Mouse (Mus musculus): ENCODE data around the gene Pfdn6. TPM values are rescaled to one million over a fixed set of nuclear protein-coding genes. Genes with fewer than 3 reads are reported as not detected.
"Not testable (repeated sequence)": the region's sequence is repeated elsewhere in the genome, so short reads cannot be mapped to it uniquely, and the experiment has no call there.

Pfdn6 gene
- polyA plus RNA-seq, 1 experiment from 2014 or later = 171 TPM

GRCm38 (mm10) chr17:33908331-33909076 lies 31.6 kb downstream of the Pfdn6 start:
- Histone ChIP-seq H3K36me3 (peaks cover 29% of the 10 kb centered on the region), H3K27ac (peak overlapping the region; percentile 90), H3K9ac (peak overlapping the region; percentile 82), H3K4me1 (peaks cover 23% of the 10 kb centered on the region), H3K27me3 (no peaks in the 10 kb centered on the region), H3K9me3 (no peaks in the 10 kb centered on the region), H3K4me3 (peak overlapping the region; percentile 89), H3K4me2 (replicated peaks) (peak overlapping the region; percentile 99)
- ATAC-seq (ENCODE audit: low FRiP score, low read depth) = peak; percentile 38
- WGBS = under 1% methylated on average over 44 of the region's 44 CpGs

- H3K9me3 ChIP-seq; H3K4me3 ChIP-seq; H3K4me1 ChIP-seq; H3K4me2 ChIP-seq (replicated peaks); ATAC-seq (ENCODE audit: low FRiP score, low read depth); H3K36me3 ChIP-seq; H3K27me3 ChIP-seq; H3K27ac ChIP-seq; H3K9ac ChIP-seq: not testable (repeated sequence)
- 30% methylated on average over 3 of the region's 4 CpGs for WGBS
These were observed 35.3 kb downstream of the Pfdn6 start, which contains the start of gene Platr17 for GRCm38 (mm10) chr17:33904835-33905234. Gene Platr17 (plus strand): TSS chr17:33905135.

GRCm38 (mm10) chr17:33903911-33904651 lies 36.1 kb downstream of the Pfdn6 start:
- not testable (repeated sequence) for H3K4me1 ChIP-seq; H3K4me3 ChIP-seq; H3K27me3 ChIP-seq; H3K27ac ChIP-seq; ATAC-seq (ENCODE audit: low FRiP score, low read depth); H3K9ac ChIP-seq; H3K9me3 ChIP-seq; H3K4me2 ChIP-seq (replicated peaks); H3K36me3 ChIP-seq
- WGBS = 71% methylated on average over 6 of the region's 6 CpGs

- no peaks in the 10 kb centered on the region for H3K4me1 ChIP-seq
- no peaks in the 10 kb centered on the region for H3K9me3 ChIP-seq
- WGBS = 79% methylated on average over 7 of the region's 7 CpGs
- no peak overlapping the region for H3K27ac ChIP-seq
- H3K4me2 ChIP-seq (replicated peaks) = no peak overlapping the region
- no peak for ATAC-seq (ENCODE audit: low FRiP score, low read depth)
- H3K4me3 ChIP-seq = no peak overlapping the region
- H3K9ac ChIP-seq = no peak overlapping the region
- H3K27me3 ChIP-seq = no peaks in the 10 kb centered on the region
- H3K36me3 ChIP-seq = no peaks in the 10 kb centered on the region
These were observed 37.7 kb downstream of the Pfdn6 start for GRCm38 (mm10) chr17:33902491-33902890.

GRCm38 (mm10) chr17:33902079-33902478 lies 38.1 kb downstream of the Pfdn6 start:
- Histone ChIP-seq H3K4me3 (no peak overlapping the region), H3K4me1 (no peaks in the 10 kb centered on the region), H3K27me3 (no peaks in the 10 kb centered on the region), H3K27ac (no peak overlapping the region), H3K9ac (no peak overlapping the region), H3K9me3 (no peaks in the 10 kb centered on the region), H3K4me2 (replicated peaks) (no peak overlapping the region), H3K36me3 (no peaks in the 10 kb centered on the region)
- WGBS = 27% methylated on average over 4 of the region's 4 CpGs
- no peak for ATAC-seq (ENCODE audit: low FRiP score, low read depth)

- no peak overlapping the region for H3K9ac ChIP-seq
- H3K9me3 ChIP-seq = no peaks in the 10 kb centered on the region
- H3K4me2 ChIP-seq (replicated peaks) = no peak overlapping the region
- no peaks in the 10 kb centered on the region for H3K36me3 ChIP-seq
- 66% methylated on average over 4 of the region's 4 CpGs for WGBS
- no peaks in the 10 kb centered on the region for H3K27me3 ChIP-seq
- no peak for ATAC-seq (ENCODE audit: low FRiP score, low read depth)
- no peak overlapping the region for H3K4me3 ChIP-seq
- no peak overlapping the region for H3K27ac ChIP-seq
- no peaks in the 10 kb centered on the region for H3K4me1 ChIP-seq
These were observed 38.5 kb downstream of the Pfdn6 start for GRCm38 (mm10) chr17:33901653-33902052.

GRCm38 (mm10) chr17:33900989-33901314 lies 39.2 kb downstream of the Pfdn6 start:
- Histone ChIP-seq H3K27ac (no peak overlapping the region), H3K4me3 (no peak overlapping the region), H3K36me3 (no peaks in the 10 kb centered on the region), H3K4me1 (no peaks in the 10 kb centered on the region), H3K9ac (no peak overlapping the region), H3K9me3 (no peaks in the 10 kb centered on the region), H3K4me2 (replicated peaks) (no peak overlapping the region), H3K27me3 (no peaks in the 10 kb centered on the region)
- WGBS = 82% methylated on average over 4 of the region's 4 CpGs
- no peak for ATAC-seq (ENCODE audit: low FRiP score, low read depth)

GRCm38 (mm10) chr17:33900281-33900988 lies 39.7 kb downstream of the Pfdn6 start:
- H3K9ac ChIP-seq = no peak overlapping the region
- no peak overlapping the region for H3K27ac ChIP-seq
- H3K27me3 ChIP-seq = no peaks in the 10 kb centered on the region
- H3K9me3 ChIP-seq = no peaks in the 10 kb centered on the region
- no peak for ATAC-seq (ENCODE audit: low FRiP score, low read depth)
- no peak overlapping the region for H3K4me2 ChIP-seq (replicated peaks)
- WGBS = 65% methylated on average over 7 of the region's 7 CpGs
- no peaks in the 10 kb centered on the region for H3K4me1 ChIP-seq
- H3K36me3 ChIP-seq = no peaks in the 10 kb centered on the region
- H3K4me3 ChIP-seq = no peak overlapping the region

GRCm38 (mm10) chr17:33899642-33900041 lies 40.5 kb downstream of the Pfdn6 start:
- no peaks in the 10 kb centered on the region for H3K27me3 ChIP-seq
- no peak for ATAC-seq (ENCODE audit: low FRiP score, low read depth)
- no peak overlapping the region for H3K4me2 ChIP-seq (replicated peaks)
- WGBS = 72% methylated on average over 4 of the region's 4 CpGs
- H3K4me1 ChIP-seq = no peaks in the 10 kb centered on the region
- no peak overlapping the region for H3K4me3 ChIP-seq
- no peak overlapping the region for H3K9ac ChIP-seq
- no peak overlapping the region for H3K27ac ChIP-seq
- no peaks in the 10 kb centered on the region for H3K36me3 ChIP-seq
- H3K9me3 ChIP-seq = no peaks in the 10 kb centered on the region

GRCm38 (mm10) chr17:33898193-33898592 lies 42.0 kb downstream of the Pfdn6 start:
- H3K4me3 ChIP-seq; H3K9me3 ChIP-seq; H3K4me2 ChIP-seq (replicated peaks); H3K27me3 ChIP-seq; H3K4me1 ChIP-seq; H3K9ac ChIP-seq; H3K27ac ChIP-seq; ATAC-seq (ENCODE audit: low FRiP score, low read depth); H3K36me3 ChIP-seq: not testable (repeated sequence)
- WGBS = 84% methylated on average over 4 of the region's 4 CpGs

GRCm38 (mm10) chr17:33897114-33897794 lies 42.9 kb downstream of the Pfdn6 start:
- Histone ChIP-seq H3K4me3 (no peak overlapping the region), H3K36me3 (no peaks in the 10 kb centered on the region), H3K9me3 (no peaks in the 10 kb centered on the region), H3K9ac (no peak overlapping the region), H3K27me3 (no peaks in the 10 kb centered on the region), H3K4me1 (no peaks in the 10 kb centered on the region), H3K27ac (no peak overlapping the region), H3K4me2 (replicated peaks) (no peak overlapping the region)
- WGBS = 46% methylated on average over 6 of the region's 6 CpGs
- no peak for ATAC-seq (ENCODE audit: low FRiP score, low read depth)

- H3K4me3 ChIP-seq; H3K36me3 ChIP-seq; H3K9me3 ChIP-seq; H3K27me3 ChIP-seq; H3K4me2 ChIP-seq (replicated peaks); H3K27ac ChIP-seq; H3K9ac ChIP-seq; ATAC-seq (ENCODE audit: low FRiP score, low read depth): not testable (repeated sequence)
- 79% methylated on average over 4 of the region's 4 CpGs for WGBS
- H3K4me1 ChIP-seq = peaks cover 18% of the 10 kb centered on the region
These were observed 47.1 kb downstream of the Pfdn6 start for GRCm38 (mm10) chr17:33893011-33893410.
